Mouse (Mus musculus) lung, adult 2 months (tissue): ENCODE results near the gene Grid2. TPM values are rescaled to one million over a fixed set of nuclear protein-coding genes. Genes with fewer than 3 reads are reported as not detected.

Experiments used
- DNase-seq: peaks from one replicate; pipeline ENCODE4 v3.0.0; 2022
- H3K4me1 ChIP-seq: fragments of 200-500 bp; 2 replicates; pipeline ENCODE4 v1.6.1; 2011; ENCODE audit warnings: low read length; ENCODE audit not compliant: control insufficient read depth, insufficient read depth
- H3K4me3 ChIP-seq: fragments of 200-500 bp; replicated peaks from 2 replicates; pipeline ENCODE3; 2011; ENCODE audit warnings: low read depth, mild to moderate bottlenecking, control low read depth, low read length; ENCODE audit errors: extremely low read depth
- CTCF ChIP-seq: fragments of 200-500 bp; IDR thresholded peaks from 2 replicates; pipeline ENCODE4 v1.5.1; 2011; ENCODE audit warnings: mild to moderate bottlenecking, low read length, control low read depth; ENCODE audit not compliant: insufficient read depth
- POLR2A ChIP-seq: fragments of 200-500 bp; IDR thresholded peaks from 2 replicates; pipeline ENCODE4 v1.6.1; 2011; ENCODE audit warnings: low read depth, mild to moderate bottlenecking, control low read depth, low read length, borderline replicate concordance; ENCODE audit errors: extremely low read depth
- WGBS: fragments of 180-500 bp; shearing (Covaris S2); methylation state at CpG from one replicate; pipeline ENCODE4 v1.1.7; 2018; 5-methylcytosine and 5-hydroxymethylcytosine counted together
- polyA plus RNA-seq: library from polyadenylated mRNA; depleted of rRNA; stranded (reverse); fragments of >200 nt; gene quantifications from 2 replicates; pipeline ENCODE4 v1.2.3, GENCODE M21; 2012; rRNA removed

Grid2 gene
- polyA plus RNA-seq: 0.04 and 0.05 TPM in 2 replicates

- WGBS: 2% methylated on average over 71 of the region's 71 CpGs
- no peak for DNase-seq
- peak within 1 kb of the TSS; percentile 13 for H3K4me3 ChIP-seq
- TF ChIP-seq CTCF: no peak
- TF ChIP-seq POLR2A: no peak
- H3K4me1 ChIP-seq: peaks cover 5% of the 10 kb centered on the region
Measured at GRCm38 (mm10) chr6:63255826-63256555, at the start of gene Grid2. TSS of gene Grid2 (plus strand) at chr6:63255876.

GRCm38 (mm10) chr6:63250738-63251137 lies 4.9 kb upstream of the Grid2 start:
- TF ChIP-seq CTCF (no peak), POLR2A (no peak)
- DNase-seq: no peak
- H3K4me1 ChIP-seq: no peaks in the 10 kb centered on the region
- H3K4me3 ChIP-seq: no peak overlapping the region

GRCm38 (mm10) chr6:63256556-63257405 lies 1.1 kb downstream of the Grid2 start:
- under 1% methylated on average over 48 of the region's 49 CpGs for WGBS
- H3K4me1 ChIP-seq: peaks cover 5% of the 10 kb centered on the region
- no peak overlapping the region for H3K4me3 ChIP-seq
- no peak for TF ChIP-seq POLR2A
- no peak for DNase-seq

GRCm38 (mm10) chr6:63257406-63257845 lies 1.8 kb downstream of the Grid2 start:
- DNase-seq: no peak
- Histone ChIP-seq H3K4me3 (no peak overlapping the region), H3K4me1 (peaks cover 5% of the 10 kb centered on the region)
- 1% methylated on average over 42 of the region's 42 CpGs for WGBS
- TF ChIP-seq CTCF: no peak

- no peak for DNase-seq
- WGBS: 6% methylated on average over 11 of the region's 11 CpGs
- no peak for TF ChIP-seq POLR2A
- TF ChIP-seq CTCF: no peak
- Histone ChIP-seq H3K4me1 (peaks cover 5% of the 10 kb centered on the region), H3K4me3 (no peak overlapping the region)
Measured at GRCm38 (mm10) chr6:63257876-63258275, 2.2 kb downstream of the Grid2 start.

GRCm38 (mm10) chr6:63259764-63260163 lies 4.1 kb downstream of the Grid2 start:
- WGBS: 70% methylated on average over 9 of the region's 9 CpGs
- no peak for TF ChIP-seq CTCF
- no peak for TF ChIP-seq POLR2A
- Histone ChIP-seq H3K4me3 (no peak overlapping the region), H3K4me1 (peaks cover 5% of the 10 kb centered on the region)
- DNase-seq: no peak

GRCm38 (mm10) chr6:63284419-63284818 lies 28.7 kb downstream of the Grid2 start:
- WGBS: 61% methylated on average over 1 of the region's 1 CpGs
- no peak for DNase-seq
- H3K4me3 ChIP-seq: no peak overlapping the region
- H3K4me1 ChIP-seq: no peaks in the 10 kb centered on the region
- no peak for TF ChIP-seq CTCF
- TF ChIP-seq POLR2A: no peak

- TF ChIP-seq POLR2A: no peak
- TF ChIP-seq CTCF: no peak
- WGBS: 54% methylated on average over 3 of the region's 3 CpGs
- DNase-seq: no peak
- no peak overlapping the region for H3K4me3 ChIP-seq
- no peaks in the 10 kb centered on the region for H3K4me1 ChIP-seq
Measured at GRCm38 (mm10) chr6:63342438-63343004, 86.8 kb downstream of the Grid2 start.

- no peak overlapping the region for H3K4me3 ChIP-seq
- TF ChIP-seq CTCF (no peak), POLR2A (no peak)
- no peaks in the 10 kb centered on the region for H3K4me1 ChIP-seq
- 72% methylated on average over 1 of the region's 1 CpGs for WGBS
- DNase-seq: no peak
Measured at GRCm38 (mm10) chr6:63347015-63347414, 91.3 kb downstream of the Grid2 start.

- no peaks in the 10 kb centered on the region for H3K4me1 ChIP-seq
- no peak for DNase-seq
- H3K4me3 ChIP-seq: no peak overlapping the region
- 67% methylated on average over 1 of the region's 1 CpGs for WGBS
- no peak for TF ChIP-seq POLR2A
- 0 out of 2 replicates have a peak, but pooled peaks have one; percentile 16 for TF ChIP-seq CTCF
Measured at GRCm38 (mm10) chr6:63381061-63381611, 125.5 kb downstream of the Grid2 start.
